Mouse (Mus musculus) adrenal gland, postnatal 4 days (tissue): ENCODE measurements at regions not wholly inside any gene's neighbourhood (a gene's known extent, or its start where the extent isn't known, plus 50 kb on each side); places are given as distances from the start of the nearest gene placed in this dataset.

Experiments
- DNase-seq, 2 experiments: peaks; one replicate each; pipeline ENCODE4 v3.0.0; 2021 to 2022; ENCODE audit warnings: low spot score in 2 of 2, mixed read lengths in 2 of 2

GRCm38 (mm10) chr1:167905424-167905823 lies 216.4 kb downstream of the Lmx1a start:
- DNase-seq = no peak

GRCm38 (mm10) chr1:167912074-167912473 lies 223.0 kb downstream of the Lmx1a start:
- DNase-seq = no peak

- DNase-seq = peak; percentile 21 to 50
These were observed 226.0 kb downstream of the Lmx1a start for GRCm38 (mm10) chr1:167914982-167915561.

- no peak for DNase-seq
These were observed 226.7 kb downstream of the Lmx1a start for GRCm38 (mm10) chr1:167915578-167916275.

GRCm38 (mm10) chr1:167922917-167923316 lies 233.9 kb downstream of the Lmx1a start:
- DNase-seq = no peak

- no peak for DNase-seq
These were observed 239.0 kb downstream of the Lmx1a start for GRCm38 (mm10) chr1:167928060-167928467.

- no peak for DNase-seq
These were observed 240.8 kb downstream of the Lmx1a start for GRCm38 (mm10) chr1:167929729-167930341.

GRCm38 (mm10) chr1:167932088-167932487 lies 243.1 kb downstream of the Lmx1a start:
- no peak for DNase-seq

GRCm38 (mm10) chr1:167936726-167937125 lies 247.7 kb downstream of the Lmx1a start:
- no peak for DNase-seq

- DNase-seq = no peak
These were observed 249.1 kb downstream of the Lmx1a start for GRCm38 (mm10) chr1:167938176-167938575.

- no peak for DNase-seq
These were observed 253.0 kb downstream of the Lmx1a start for GRCm38 (mm10) chr1:167942037-167942470.

- no peak for DNase-seq
These were observed 254.1 kb downstream of the Lmx1a start for GRCm38 (mm10) chr1:167943121-167943520.

GRCm38 (mm10) chr1:167945615-167946252 lies 256.7 kb downstream of the Lmx1a start:
- DNase-seq = no peak

- DNase-seq = no peak
These were observed 258.8 kb downstream of the Lmx1a start for GRCm38 (mm10) chr1:167947866-167948265.

GRCm38 (mm10) chr1:167951717-167952116 lies 262.7 kb downstream of the Lmx1a start:
- DNase-seq = no peak

- DNase-seq = no peak
These were observed 269.5 kb downstream of the Lmx1a start for GRCm38 (mm10) chr1:167958531-167958930.

GRCm38 (mm10) chr1:167969545-167969944 lies 280.5 kb downstream of the Lmx1a start:
- no peak for DNase-seq

GRCm38 (mm10) chr1:167969985-167970384 lies 280.9 kb downstream of the Lmx1a start:
- no peak for DNase-seq

GRCm38 (mm10) chr1:167976708-167977107 lies 287.7 kb downstream of the Lmx1a start:
- no peak for DNase-seq

GRCm38 (mm10) chr1:167979187-167979586 lies 290.1 kb downstream of the Lmx1a start:
- no peak for DNase-seq

- no peak for DNase-seq
These were observed 290.6 kb downstream of the Lmx1a start for GRCm38 (mm10) chr1:167979588-167979987.

GRCm38 (mm10) chr1:167981292-167981691 lies 292.3 kb downstream of the Lmx1a start:
- no peak for DNase-seq
